Mouse (Mus musculus): ENCODE results near the gene Coq2.
A peak's percentile ranks its signal among the peaks of the same experiment; 100 is the strongest.

Gene Coq2

DNA sequence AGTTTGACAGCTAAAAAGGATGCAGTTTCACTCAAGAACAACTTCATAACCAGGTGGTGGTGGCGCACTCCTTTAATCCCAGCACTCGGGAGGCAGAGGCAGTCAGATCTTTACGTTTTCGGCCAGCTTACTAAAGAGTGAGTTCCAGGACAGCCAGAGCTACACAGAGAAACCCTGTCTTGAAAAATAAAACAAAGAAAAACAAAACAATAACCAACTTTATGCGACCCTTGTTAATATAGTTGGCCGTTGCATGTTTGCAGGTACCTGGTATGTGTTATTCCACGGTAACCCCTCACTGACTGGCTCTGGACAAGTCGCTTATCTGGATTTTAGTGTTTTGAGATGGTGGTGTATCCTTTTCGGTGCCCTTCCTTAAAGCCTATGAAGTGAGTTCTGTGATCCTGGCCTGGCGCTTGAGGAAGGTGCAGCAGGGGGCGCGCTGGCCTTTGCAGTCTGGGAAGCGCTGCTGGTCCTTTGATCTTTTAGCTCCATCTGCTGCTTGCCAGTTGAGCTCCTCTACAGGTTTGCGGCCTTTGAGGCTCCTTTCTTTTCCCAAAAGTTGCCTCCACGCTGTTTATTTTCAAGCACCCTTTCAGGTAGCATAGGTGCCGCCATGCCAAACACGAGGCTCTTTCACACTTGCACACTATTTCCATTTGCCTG lies at the start of gene Coq2:
Coq2 (minus strand) TSS at position 430 of the 666 bp plus-strand sequence.
- DNase-seq (ENCODE audit: low spot score in 2 of 2): peak; percentile 67 to 79

DNA sequence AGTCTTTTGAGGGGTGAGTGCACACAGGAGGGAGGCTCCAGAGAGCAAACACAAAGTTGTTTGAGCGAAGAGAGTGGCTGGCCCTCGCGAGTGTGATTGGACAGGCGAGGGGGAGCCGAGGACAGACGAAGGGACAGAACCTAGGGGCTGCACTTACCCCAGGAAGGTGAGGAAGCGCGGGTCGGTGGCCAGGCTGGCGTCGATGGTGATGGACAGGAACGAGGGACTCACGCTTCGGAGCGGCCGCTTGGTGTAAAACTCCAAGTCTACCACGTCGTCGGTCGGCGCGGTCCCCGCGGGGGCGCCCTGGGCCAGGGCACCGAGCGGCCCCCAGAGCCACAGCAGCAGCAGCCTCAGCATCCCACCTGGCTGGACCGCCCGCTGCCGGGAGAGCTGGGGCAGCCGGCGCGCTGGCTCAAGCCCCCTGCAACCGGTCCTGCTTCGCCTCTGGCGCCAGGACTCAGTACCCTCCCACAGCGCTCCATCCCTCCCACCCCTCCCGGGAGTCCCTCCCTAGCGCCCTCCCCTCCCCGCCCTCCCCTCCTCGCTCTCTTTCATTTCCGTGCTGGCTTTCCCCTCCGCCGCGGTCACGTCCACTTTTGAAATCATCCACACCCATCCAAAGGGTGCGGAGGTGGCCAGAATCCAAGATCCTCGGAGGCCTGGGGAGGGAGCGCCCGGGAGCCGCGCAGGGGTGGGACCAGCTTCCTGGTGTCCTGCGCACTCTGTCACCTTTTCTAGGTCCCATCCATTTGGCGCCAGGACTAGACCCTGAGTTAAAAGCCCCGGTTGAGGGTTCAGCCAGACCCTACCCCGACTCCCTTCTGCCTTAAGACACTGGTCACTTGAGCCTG lies 44.5 kb upstream of the Coq2 start, which contains the start of gene Hpse:
Hpse (minus strand) TSS at position 482 of the 854 bp plus-strand sequence.
- DNase-seq (ENCODE audit: low spot score in 2 of 2): peak in 1 of 2 experiments; percentile 7

DNA sequence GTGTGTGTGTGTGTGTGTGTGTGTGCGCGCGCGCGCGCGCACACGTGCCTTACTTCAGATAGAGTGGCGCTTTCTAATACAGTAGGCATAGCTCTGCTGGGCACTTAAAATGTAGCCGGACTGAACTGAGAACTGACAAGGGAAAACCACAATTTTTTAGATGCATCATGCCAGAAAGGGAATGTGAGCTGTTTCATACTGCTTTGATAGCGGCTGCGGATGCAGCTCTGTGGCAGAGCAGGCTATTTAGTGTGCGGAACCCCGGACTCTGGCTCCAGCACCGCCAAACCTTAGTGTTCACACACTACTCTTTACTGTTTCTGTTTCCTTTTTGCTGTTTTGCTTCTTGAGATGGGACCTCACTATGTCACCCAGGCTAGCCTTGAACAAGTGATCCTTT lies 41.8 kb upstream of the Coq2 start:
- no peak for DNase-seq (ENCODE audit: low spot score in 2 of 2)

DNA sequence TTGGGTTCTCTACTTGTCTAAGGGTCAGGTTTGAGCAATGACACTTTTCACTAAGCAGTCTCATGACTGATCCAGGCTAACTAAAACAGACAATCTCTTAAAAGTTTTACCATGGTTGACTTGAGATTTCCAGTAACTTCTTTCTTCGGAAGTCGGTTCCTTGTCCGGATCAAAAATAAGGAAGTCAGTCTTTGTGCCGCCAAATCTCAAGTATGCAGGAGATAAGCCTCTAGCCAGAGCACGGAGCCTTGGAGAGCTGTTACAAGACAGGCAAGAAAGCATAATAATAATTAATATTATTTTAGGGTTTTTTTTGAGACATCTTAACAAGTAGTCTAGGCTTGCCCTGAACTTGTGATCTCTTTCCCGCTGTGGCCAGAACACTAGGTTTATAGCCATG lies 36.3 kb upstream of the Coq2 start:
- DNase-seq (ENCODE audit: low spot score in 2 of 2): no peak

DNA sequence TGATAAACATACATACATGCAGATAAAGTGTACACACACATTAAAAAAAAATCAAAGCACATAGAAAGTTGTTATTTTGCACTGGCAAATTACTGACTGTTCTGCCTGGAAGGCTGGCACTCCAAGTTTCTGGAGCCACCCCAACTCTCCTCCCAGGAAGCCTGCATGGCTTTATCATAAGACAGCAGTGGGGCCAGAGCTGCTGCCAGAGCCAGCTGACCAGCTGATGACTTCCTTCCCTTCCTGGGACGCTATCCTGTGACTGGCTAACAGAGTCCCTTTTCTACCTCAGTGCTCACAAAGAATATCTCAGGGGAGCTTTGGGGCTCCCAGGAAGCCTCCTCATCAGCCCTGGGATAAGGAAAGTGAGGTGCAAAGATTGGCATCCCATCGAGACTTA lies 35.1 kb upstream of the Coq2 start:
- DNase-seq (ENCODE audit: low spot score in 2 of 2): no peak

DNA sequence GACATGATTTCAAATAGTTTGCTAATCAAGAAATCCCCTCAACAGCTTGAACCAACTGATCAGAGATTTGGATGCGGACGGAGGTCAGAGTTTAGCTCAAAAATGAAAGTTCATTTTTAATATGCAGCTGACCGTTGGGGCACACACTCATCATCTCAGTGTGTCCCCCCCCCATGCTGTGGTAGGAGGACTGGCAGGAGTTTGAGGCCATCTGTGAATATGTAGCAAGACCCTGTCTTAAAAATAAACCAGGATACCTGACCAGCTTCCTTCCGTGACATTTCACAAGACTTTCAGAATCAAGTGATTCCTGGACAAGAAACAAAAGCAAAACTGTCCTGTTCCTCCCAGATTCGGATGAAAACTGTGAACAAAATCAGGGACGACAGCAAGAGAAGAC lies 34.1 kb upstream of the Coq2 start:
- no peak for DNase-seq (ENCODE audit: low spot score in 2 of 2)

DNA sequence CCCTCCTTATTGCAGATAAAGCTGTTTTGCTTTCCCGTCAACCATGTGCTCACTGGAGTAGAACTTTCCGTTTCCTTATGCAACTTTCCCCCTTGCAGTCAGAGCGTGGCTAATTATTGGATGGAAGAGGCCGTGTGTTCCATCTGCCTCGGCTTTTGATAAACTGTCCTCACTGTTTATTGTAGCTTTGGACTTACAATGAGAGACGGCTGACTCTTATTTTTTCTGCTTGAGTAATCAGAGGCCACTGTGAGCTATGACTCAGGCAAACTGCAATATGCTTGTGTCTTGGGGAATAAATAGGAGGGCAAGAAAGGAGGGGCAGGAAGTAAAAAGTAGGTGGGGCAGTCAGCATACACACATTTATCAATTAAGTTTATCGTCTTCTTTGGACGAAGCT lies 31.7 kb upstream of the Coq2 start:
- no peak for DNase-seq (ENCODE audit: low spot score in 2 of 2)

DNA sequence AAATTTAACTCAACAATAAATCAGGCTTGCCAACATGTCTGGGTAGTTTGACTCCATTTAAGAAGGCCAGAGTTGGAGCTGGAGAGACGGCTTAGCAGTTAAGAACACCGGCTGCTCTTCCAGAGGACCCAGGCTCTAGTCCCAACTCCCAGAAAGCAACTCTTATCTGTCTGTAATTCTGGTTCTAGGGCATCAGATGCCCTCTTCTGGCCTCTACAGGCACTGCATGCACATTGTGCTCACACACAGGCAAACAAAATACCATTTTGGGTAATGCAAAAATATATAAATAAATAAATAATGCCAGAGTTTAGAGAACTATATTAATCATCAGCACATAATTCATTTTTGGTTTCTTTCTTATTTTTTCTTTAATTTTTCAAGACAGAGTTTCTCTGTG lies 29.3 kb upstream of the Coq2 start:
- DNase-seq (ENCODE audit: low spot score in 2 of 2): no peak

DNA sequence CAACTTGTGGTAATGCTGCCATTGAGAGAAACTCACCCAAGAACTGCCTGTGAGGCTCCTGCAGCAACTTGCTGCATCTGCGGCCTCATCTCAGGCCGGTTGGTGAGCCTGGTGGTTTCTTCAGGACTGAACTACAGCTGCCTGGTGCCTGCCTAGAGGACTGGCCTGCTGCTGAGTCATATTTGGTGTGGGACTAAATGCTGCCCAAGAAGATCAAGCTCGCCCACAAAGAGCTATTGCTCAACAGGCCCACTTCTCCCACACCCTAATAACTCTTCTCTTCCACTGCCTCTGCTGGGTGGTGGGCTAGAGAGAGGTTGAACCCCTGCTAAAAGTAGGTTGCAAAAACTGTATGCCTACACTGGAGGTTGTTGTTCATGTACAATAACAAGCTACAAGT lies 27.4 kb upstream of the Coq2 start:
- DNase-seq (ENCODE audit: low spot score in 2 of 2): no peak

DNA sequence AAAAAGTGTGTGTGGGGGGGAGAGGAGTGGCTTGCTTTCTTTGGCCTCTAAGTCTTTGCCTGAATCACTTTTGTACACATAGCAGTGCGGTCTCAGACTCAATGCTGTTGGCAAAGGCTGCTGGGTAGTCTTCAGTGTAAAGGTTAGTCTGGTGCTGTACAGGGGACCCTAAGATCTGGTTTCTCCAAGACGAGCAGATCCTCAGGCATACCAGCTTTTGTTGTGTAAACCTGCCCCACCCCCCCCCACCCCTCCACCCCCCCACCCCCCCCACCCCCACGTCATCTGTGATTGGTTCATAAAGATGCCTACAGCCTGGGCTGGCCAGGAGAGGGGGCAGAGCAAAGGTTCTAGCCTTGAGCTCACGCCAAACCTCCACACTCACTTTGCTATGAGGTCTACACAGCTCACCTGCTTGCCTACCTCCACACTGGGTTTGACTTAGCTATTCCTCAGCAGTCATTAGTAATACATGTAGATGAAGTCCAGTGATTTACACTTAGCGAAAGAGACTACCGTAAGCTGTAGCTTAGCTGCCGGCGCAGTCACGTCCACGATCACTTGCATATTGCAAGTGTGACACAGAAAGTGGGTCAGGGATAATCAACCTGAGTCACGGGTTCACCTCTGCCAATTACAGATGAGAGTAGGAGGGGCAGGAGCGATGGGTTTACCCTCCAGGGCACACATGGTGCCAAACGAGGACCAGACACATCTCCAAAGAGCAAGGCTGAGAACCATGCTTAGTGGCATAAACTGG lies 26.1 kb upstream of the Coq2 start:
- DNase-seq (ENCODE audit: low spot score in 2 of 2): no peak

DNA sequence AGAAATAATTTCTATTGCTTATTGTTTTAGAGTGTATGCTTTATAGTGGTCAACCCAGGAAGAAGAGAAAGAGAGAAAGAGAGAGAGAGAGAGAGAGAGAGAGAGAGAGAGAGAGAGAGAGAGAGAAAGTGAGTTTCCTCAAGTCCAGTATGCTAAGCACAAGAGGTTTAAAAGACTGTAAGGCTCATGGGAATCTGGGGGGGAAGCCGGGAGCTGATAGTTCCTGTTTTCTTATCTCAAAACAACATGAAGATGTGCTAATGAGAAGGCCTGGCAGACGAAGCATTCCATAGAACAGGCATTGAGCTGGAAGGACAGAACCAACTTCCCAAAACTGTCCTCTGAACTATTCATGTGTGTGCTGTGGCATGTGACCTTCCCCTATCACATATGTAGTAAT lies 22.9 kb upstream of the Coq2 start:
- DNase-seq (ENCODE audit: low spot score in 2 of 2): no peak

DNA sequence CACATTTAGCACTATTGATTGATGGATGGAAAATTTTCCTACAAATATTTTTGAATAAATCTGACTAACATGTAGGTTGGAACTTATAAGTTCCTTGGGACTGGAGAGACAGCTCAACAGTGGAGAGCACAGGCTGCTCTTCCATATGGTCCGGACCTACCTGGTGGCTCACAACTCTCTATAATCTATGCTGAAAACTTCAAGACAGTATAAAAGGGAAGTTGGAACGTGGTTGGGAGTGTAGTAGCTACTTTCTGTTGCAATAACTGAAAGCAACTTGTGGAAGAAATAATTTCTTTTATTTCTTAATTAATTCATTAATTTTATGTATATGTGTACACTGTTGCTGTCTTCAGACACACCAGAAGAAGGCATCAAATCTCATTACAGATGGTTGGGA lies 22.5 kb upstream of the Coq2 start:
- DNase-seq (ENCODE audit: low spot score in 2 of 2): no peak

DNA sequence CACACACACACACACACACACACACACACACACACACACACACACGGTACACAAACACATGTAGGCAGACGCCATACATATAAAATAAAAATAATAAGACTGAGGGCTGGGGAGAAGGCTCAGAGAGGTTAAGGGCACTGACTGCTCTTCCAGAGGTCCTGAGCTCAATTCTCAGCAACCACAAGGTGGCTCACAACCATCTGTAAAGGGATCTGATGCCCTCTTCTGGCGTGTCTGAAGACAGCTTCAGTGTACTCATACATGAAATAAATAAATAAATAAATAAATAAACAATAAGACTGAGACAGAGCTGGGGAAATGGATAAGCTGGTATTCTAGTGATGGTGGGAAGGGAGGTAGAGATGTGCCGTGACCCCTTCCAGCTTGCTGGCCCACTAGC lies 10.7 kb upstream of the Coq2 start:
- DNase-seq (ENCODE audit: low spot score in 2 of 2): no peak

DNA sequence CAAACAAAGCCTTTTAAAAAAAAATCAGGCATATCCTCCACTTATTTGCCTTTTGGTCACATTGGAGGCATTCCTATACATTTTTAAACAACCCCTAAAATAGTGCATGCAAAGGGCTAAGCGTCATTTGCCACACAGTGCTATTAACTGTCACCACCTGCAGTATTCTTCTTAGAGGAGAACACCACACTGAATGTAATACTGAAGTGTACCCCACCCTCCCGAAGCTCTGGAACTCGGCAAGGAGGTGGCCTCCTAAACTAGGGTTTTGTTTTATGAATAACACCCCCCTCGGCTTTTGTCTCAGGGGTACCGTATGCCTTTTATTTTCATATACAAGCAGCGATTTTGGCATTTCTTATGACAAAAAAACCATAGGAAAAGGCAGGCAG lies 5.6 kb upstream of the Coq2 start:
- no peak for DNase-seq (ENCODE audit: low spot score in 2 of 2)

DNA sequence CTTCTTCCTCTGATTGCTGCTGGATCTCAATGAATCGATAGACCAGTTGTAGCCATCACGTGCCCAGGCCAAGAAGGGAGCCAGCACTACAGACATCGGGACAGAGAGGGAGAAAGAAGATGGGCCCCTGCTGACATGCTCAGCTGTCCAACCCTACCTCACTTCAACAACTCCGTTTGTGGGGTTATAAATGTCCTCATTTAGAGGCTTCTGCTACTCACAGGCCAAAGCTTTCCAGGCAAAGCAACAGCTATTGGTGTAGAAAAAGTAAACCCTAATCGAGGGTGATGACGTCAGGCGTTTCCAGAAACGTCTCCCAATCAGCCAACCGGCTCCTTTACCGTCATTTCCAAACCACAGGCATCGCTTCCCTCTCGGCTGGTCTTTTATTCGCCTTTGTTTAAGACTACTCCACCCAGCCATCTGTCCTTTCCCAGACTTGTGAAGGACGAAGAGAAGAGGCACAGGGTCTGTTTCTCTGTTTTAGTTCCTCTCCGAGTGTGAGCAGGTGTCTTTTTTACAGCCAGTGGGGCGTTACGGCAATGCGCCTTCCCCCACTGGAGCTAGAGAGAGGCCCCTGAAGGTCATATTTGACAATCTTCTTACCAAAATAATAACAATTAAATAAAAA lies 5.1 kb upstream of the Coq2 start:
- DNase-seq (ENCODE audit: low spot score in 2 of 2): no peak

DNA sequence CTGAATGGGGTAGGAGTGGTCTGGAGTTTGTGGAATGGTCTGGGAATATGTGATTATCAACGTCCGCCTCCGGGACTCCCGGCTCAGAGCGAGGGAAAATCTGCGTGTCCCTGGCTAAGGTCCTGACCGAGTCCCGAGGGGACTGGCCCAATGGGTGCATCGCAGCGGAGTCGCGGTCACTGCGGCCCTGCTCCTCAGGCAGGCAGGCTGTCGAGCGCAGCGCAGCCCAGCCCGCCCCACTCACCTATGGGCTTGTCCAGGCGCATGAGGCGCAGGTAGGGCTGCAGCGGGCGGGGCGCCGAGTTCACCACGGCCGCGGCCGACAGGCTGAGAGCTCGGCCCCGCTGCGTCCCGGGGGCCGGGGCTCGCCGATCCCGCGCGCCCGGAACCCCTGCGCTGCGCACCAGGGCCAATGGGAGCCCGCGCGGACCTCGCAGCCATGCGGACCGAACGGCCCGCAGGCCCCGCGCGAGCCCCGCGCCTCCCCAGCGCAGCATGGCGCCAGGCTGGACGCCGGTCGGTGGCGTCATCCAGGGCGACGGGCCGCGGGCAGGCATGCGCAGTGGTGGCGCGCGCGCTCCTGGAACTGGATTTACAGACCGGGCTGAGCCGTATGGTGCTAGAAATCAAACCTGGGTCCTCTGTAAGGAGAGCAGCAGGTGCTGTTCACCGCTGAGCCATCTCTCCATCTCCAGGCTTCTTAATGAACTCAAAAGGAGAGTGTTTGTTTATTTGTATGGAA lies 1.0 kb downstream of the Coq2 start:
- DNase-seq (ENCODE audit: low spot score in 2 of 2): peak; percentile 87 to 89

DNA sequence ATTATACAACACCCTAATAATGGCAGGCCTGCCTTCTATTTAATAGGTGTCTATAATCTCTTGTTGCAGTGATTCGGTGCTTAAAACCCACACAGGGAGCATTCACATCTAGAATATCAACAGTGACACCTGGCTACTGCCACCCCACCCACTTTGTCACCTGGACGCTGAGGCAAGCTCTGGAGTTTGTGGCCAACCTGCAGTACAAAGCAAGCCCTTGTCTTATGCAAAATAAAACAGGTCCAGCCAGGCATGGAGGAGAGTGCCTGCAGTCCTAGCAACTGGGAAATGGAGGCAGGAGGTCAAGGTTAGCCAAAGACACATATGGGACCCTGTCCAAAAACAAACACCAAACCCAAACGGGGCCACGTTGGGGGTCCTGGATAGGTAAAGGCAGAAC lies 2.5 kb downstream of the Coq2 start:
- no peak for DNase-seq (ENCODE audit: low spot score in 2 of 2)

DNA sequence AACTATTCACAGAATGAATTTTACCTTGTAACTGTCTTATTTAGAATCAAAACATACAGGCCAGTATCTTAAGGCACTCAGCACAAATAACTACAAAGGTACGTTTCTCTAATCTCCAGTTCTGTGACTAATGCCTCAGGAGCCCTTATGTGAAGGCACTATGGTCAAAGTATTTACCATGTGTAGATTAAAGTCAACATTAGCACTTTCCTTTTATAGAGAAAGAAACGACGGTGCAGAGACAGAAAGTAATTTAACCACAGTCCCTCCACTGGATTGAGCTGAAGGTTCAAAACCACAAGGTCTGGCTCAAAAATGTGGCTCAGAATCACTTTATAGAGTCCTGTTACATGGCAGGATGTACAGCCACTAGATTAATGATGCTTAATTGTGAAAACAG lies 3.0 kb downstream of the Coq2 start:
- DNase-seq (ENCODE audit: low spot score in 2 of 2): no peak

DNA sequence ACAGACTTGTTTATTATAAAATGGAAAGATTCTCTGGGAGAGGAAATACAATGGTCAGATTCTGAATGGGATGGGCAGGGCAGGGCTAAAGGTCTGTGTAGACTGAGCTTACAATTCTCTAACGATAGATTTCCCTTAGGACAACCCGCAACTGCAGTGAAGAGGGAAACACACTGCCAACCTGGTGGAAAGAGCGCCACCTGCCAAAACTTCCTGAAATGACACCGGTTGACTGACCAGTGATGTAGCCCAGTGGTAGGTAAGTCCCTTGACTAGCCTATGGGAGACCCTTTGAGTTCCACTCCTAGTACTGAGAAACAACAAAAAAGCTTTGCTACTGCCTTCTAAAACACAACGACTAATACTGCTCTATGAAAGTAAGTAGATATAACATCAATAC lies 3.5 kb downstream of the Coq2 start:
- DNase-seq (ENCODE audit: low spot score in 2 of 2): peak; percentile 52 to 60

DNA sequence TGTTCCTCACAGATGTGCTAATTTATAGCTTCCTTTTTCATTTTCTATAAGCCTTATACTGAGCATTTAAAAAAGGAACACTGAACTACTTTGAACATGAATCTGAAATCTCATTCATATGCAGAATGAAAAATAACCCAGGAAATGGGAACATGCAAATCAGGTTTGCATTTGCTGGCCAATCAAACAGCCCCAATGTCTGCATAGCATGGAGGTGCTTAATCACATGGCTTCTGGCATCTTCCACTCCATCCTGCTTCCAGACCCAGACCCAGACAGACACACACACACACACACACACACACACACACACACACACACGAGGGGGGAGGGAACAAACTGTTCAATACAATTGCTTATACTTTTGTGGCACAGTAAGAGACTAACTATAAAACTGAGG lies 8.0 kb downstream of the Coq2 start:
- no peak for DNase-seq (ENCODE audit: low spot score in 2 of 2)

DNA sequence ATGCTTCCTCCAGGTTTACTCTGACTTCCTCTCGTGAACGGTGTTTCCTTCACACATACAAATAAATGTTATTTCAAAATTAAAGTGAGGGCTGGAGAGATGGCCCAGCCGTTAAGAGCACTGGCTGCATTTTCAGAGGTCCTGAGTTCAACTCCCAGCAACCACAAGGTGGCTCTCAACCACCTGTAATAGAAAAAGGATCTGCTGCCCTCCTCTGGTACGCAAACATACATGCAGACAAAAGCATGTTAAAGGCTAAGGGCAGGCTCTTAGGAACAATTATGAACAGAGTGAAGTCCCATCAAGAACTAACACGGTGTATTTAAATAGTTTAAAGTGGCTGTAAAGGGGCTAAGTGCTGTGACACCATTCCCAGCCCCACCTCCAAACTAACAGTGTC lies 11.1 kb downstream of the Coq2 start:
- peak in 1 of 2 experiments; percentile 29 for DNase-seq (ENCODE audit: low spot score in 2 of 2)
